Mouse (Mus musculus): ENCODE data around the gene Mapk8ip3. TPM values are rescaled to one million over a fixed set of nuclear protein-coding genes. Genes with fewer than 3 reads are reported as not detected.
A peak's percentile ranks its signal among the peaks of the same experiment; 100 is the strongest.

The Mapk8ip3 gene
- total and polyA plus RNA-seq, 2 experiments from 2014 or later, result 62.0 to 177 TPM

- H3K27me3 ChIP-seq (ENCODE audit: insufficient read depth, low read length), result no peaks in the 10 kb centered on the region
- no peak overlapping the region for H3K4me3 ChIP-seq (ENCODE audit: low read length)
- no peak overlapping the region for H3K9ac ChIP-seq (replicated peaks; ENCODE audit: low read length)
- H3K27ac ChIP-seq, result no peak overlapping the region
- no peak for TF ChIP-seq CTCF (IDR thresholded peaks at IDR 0.05; ENCODE audit: low read depth)
- no peak overlapping the region for H3K4me2 ChIP-seq (ENCODE audit: low read depth, low read length)
- ATAC-seq, result no peak
- peaks cover 47% of the 10 kb centered on the region for H3K36me3 ChIP-seq (ENCODE audit: insufficient read depth, low read length)
- DNase-seq (ENCODE audit: low spot score), result no peak
- no peaks in the 10 kb centered on the region for H3K9me3 ChIP-seq (ENCODE audit: low read length)
- no peaks in the 10 kb centered on the region for H3K4me1 ChIP-seq (ENCODE audit: insufficient read depth, low read length)
- WGBS, result 98% methylated on average over 3 of the region's 3 CpGs
These were observed 75.0 kb downstream of the Mapk8ip3 start for GRCm38 (mm10) chr17:24861785-24862184.

GRCm38 (mm10) chr17:24860076-24860475 lies 76.7 kb downstream of the Mapk8ip3 start:
- Histone ChIP-seq H3K9me3 (ENCODE audit: low read length) (no peaks in the 10 kb centered on the region), H3K27ac (no peak overlapping the region), H3K4me3 (ENCODE audit: low read length) (no peak overlapping the region), H3K27me3 (ENCODE audit: insufficient read depth, low read length) (no peaks in the 10 kb centered on the region), H3K9ac (replicated peaks; ENCODE audit: low read length) (no peak overlapping the region), H3K4me2 (ENCODE audit: low read depth, low read length) (no peak overlapping the region), H3K36me3 (ENCODE audit: insufficient read depth, low read length) (peaks cover 43% of the 10 kb centered on the region), H3K4me1 (ENCODE audit: insufficient read depth, low read length) (no peaks in the 10 kb centered on the region)
- ATAC-seq (no peak), DNase-seq (ENCODE audit: low spot score) (no peak)
- 98% methylated on average over 8 of the region's 8 CpGs for WGBS
- TF ChIP-seq CTCF (IDR thresholded peaks at IDR 0.05; ENCODE audit: low read depth), result no peak

GRCm38 (mm10) chr17:24858967-24859366 lies 77.8 kb downstream of the Mapk8ip3 start:
- Histone ChIP-seq H3K36me3 (ENCODE audit: insufficient read depth, low read length) (peaks cover 35% of the 10 kb centered on the region), H3K4me1 (ENCODE audit: insufficient read depth, low read length) (no peaks in the 10 kb centered on the region), H3K4me2 (ENCODE audit: low read depth, low read length) (no peak overlapping the region), H3K4me3 (ENCODE audit: low read length) (no peak overlapping the region), H3K9ac (replicated peaks; ENCODE audit: low read length) (no peak overlapping the region), H3K27ac (no peak overlapping the region), H3K27me3 (ENCODE audit: insufficient read depth, low read length) (no peaks in the 10 kb centered on the region), H3K9me3 (ENCODE audit: low read length) (no peaks in the 10 kb centered on the region)
- DNase-seq (ENCODE audit: low spot score), result peak; percentile 53
- ATAC-seq, result peak; percentile 45; the same call in 1 of the 2 replicates
- WGBS, result 74% methylated on average over 6 of the region's 6 CpGs
- TF ChIP-seq CTCF (IDR thresholded peaks at IDR 0.05; ENCODE audit: low read depth), result no peak

GRCm38 (mm10) chr17:24857831-24858470 lies 78.8 kb downstream of the Mapk8ip3 start:
- Histone ChIP-seq H3K9me3 (ENCODE audit: low read length) (no peaks in the 10 kb centered on the region), H3K9ac (replicated peaks; ENCODE audit: low read length) (no peak overlapping the region)

GRCm38 (mm10) chr17:24856589-24856988 lies 80.2 kb downstream of the Mapk8ip3 start:
- Histone ChIP-seq H3K9ac (replicated peaks; ENCODE audit: low read length) (no peak overlapping the region), H3K27me3 (ENCODE audit: insufficient read depth, low read length) (no peaks in the 10 kb centered on the region), H3K9me3 (ENCODE audit: low read length) (no peaks in the 10 kb centered on the region), H3K4me3 (ENCODE audit: low read length) (no peak overlapping the region), H3K4me1 (ENCODE audit: insufficient read depth, low read length) (no peaks in the 10 kb centered on the region; the same call in 1 of the 2 replicates), H3K36me3 (ENCODE audit: insufficient read depth, low read length) (peaks cover 27% of the 10 kb centered on the region), H3K4me2 (ENCODE audit: low read depth, low read length) (no peak overlapping the region), H3K27ac (no peak overlapping the region)
- DNase-seq (ENCODE audit: low spot score) (no peak), ATAC-seq (no peak)
- TF ChIP-seq CTCF (IDR thresholded peaks at IDR 0.05; ENCODE audit: low read depth), result no peak
- WGBS, result 90% methylated on average over 13 of the region's 13 CpGs

More at GRCm38 (mm10) chr17:24857831-24858470, 78.8 kb downstream of the Mapk8ip3 start:
- Histone ChIP-seq H3K4me3 (ENCODE audit: low read length) (no peak overlapping the region), H3K27me3 (ENCODE audit: insufficient read depth, low read length) (no peaks in the 10 kb centered on the region), H3K4me2 (ENCODE audit: low read depth, low read length) (no peak overlapping the region), H3K4me1 (ENCODE audit: insufficient read depth, low read length) (no peaks in the 10 kb centered on the region), H3K27ac (no peak overlapping the region), H3K36me3 (ENCODE audit: insufficient read depth, low read length) (peaks cover 34% of the 10 kb centered on the region)
- 79% methylated on average over 8 of the region's 8 CpGs for WGBS
- ATAC-seq (no peak), DNase-seq (ENCODE audit: low spot score) (no peak)
- TF ChIP-seq CTCF (IDR thresholded peaks at IDR 0.05; ENCODE audit: low read depth), result no peak

- Histone ChIP-seq H3K4me3 (ENCODE audit: low read length) (no peak overlapping the region), H3K9ac (replicated peaks; ENCODE audit: low read length) (no peak overlapping the region), H3K36me3 (ENCODE audit: insufficient read depth, low read length) (peaks cover 20% of the 10 kb centered on the region), H3K27me3 (ENCODE audit: insufficient read depth, low read length) (no peaks in the 10 kb centered on the region), H3K4me1 (ENCODE audit: insufficient read depth, low read length) (peaks cover 3% of the 10 kb centered on the region; the same call in 1 of the 2 replicates), H3K4me2 (ENCODE audit: low read depth, low read length) (no peak overlapping the region), H3K9me3 (ENCODE audit: low read length) (no peaks in the 10 kb centered on the region), H3K27ac (no peak overlapping the region)
- ATAC-seq, result no peak
- TF ChIP-seq CTCF (IDR thresholded peaks at IDR 0.05; ENCODE audit: low read depth), result no peak
- WGBS, result 81% methylated on average over 3 of the region's 3 CpGs
- no peak for DNase-seq (ENCODE audit: low spot score)
These were observed 80.8 kb downstream of the Mapk8ip3 start for GRCm38 (mm10) chr17:24855838-24856464.

Data from hindbrain, postnatal 0 days (tissue).